Mouse (Mus musculus): ENCODE measurements around the gene Elp1. TPM values are rescaled to one million over a fixed set of nuclear protein-coding genes. Genes with fewer than 3 reads are reported as not detected.

The Elp1 gene
- total RNA-seq, 4 experiments from 2014 or later = 19.3 to 25.9 (median 23.6) TPM

GRCm38 (mm10) chr4:56713155-56713554, 89.0 kb downstream of the Elp1 start:
- no peak for DNase-seq (ENCODE audit: low spot score in 2 of 2)

- DNase-seq (ENCODE audit: low spot score in 2 of 2) = no peak
Observed at GRCm38 (mm10) chr4:56702234-56702633, 99.9 kb downstream of the Elp1 start.

Other genes with a start within 250 kb of the Elp1 start
- gene Gm26657, start 62.3 kb downstream of the Elp1 start, total RNA-seq (2022) = not detected
- not detected for gene Actl7b, start 60.9 kb downstream of the Elp1 start, total RNA-seq (2022)
- gene Actl7a, start 58.9 kb downstream of the Elp1 start, total RNA-seq (2022) = not detected
- 1 to 10 TPM in 3 of 4 experiments, under 1 TPM in 1; 0.73 to 1.9 (median 1.3) TPM for gene Fam206a, start within 50 bp of the Elp1 start, total RNA-seq (2022)
- gene Ctnnal1, start 62.9 kb upstream of the Elp1 start, total RNA-seq (2022) = 1 to 10 TPM; 5.8 to 9.6 (median 7.2) TPM
- gene Tmem245, start 145.1 kb upstream of the Elp1 start, total RNA-seq (2022) = 10 to 100 TPM; 19.8 to 22.6 (median 20.6) TPM
- gene Frrs1l, start 188.1 kb upstream of the Elp1 start, total RNA-seq (2022) = under 1 TPM in 2 of 4 experiments, not detected in 2; 0.05 to 0.09 TPM

All from gastrocnemius, adult 8-10 months (tissue).